Mouse (Mus musculus): ENCODE measurements around the gene Dnajc16. TPM values are rescaled to one million over a fixed set of nuclear protein-coding genes. Genes with fewer than 3 reads are reported as not detected.

Gene Dnajc16
- polyA plus RNA-seq, 1 experiment from 2014 or later: 4.4 TPM

DNA sequence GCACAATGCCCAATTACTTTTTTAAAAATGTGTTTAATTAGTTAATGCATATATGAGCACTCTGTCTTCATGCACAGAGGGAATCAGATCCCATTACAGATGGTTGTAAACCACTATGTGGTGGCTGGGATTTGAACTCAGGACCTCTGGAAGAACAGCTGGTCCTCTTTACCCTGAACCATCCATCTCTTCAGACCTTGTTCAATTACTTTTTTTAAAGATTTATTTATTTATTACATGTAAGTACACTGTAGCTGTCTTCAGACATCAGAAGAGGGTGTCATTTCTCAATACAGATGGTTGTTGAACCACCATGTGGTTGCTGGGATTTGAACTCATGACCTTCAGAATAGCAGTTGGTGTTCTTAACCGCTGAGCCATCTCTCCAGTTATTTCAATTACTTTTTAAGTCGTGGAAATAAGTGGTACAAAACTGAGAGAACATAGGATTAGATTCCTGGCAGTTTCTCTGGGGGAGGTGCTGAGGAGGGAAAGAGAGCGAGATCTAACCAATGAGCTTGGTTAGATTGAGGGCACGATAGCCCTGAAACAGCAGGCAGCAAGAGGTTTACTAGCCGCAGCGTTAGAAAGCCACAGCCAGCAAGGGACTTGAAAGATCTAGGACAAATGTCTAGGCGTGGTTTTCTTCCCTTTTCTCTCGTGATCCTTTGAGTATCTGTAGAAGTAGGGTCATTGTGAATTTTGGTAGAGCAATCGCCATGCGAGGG, 2.0 kb upstream of the Dnajc16 start:
- WGBS: 12% methylated on average over 10 of the region's 10 CpGs

DNA sequence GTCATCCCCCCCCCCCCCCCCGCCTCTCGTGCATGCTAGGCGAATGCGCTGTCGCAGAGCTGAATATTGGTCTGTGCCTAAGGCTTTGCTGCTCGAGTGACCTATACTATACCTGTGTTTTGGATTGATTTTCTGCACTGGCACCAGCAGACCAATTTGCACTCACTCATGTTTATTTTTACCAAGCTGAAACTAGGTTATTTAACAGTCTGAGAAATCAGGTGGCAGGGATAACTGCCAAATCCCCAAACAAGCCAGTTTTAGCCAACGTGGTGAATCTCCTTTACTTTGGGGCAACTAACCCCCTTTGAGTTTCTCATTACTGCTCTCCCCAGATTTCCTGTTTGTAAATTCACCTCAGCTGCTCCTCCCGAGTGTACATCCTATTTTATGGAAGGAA, 1.2 kb upstream of the Dnajc16 start:
- no peaks in the 10 kb centered on the region for H3K27me3 ChIP-seq (ENCODE audit: control insufficient read depth, insufficient read depth, low read length)
- no peak overlapping the region for H3K4me3 ChIP-seq (ENCODE audit: low read length)
- no peak overlapping the region for H3K4me2 ChIP-seq (ENCODE audit: low read depth, low read length)
- no peak overlapping the region for H3K9ac ChIP-seq (ENCODE audit: low read length)
- peaks cover 20% of the 10 kb centered on the region for H3K4me1 ChIP-seq (ENCODE audit: control insufficient read depth, insufficient read depth, low read length)
- no peak overlapping the region for H3K27ac ChIP-seq (ENCODE audit: low read length)
- 80% methylated on average over 8 of the region's 8 CpGs for WGBS
- ATAC-seq (replicated peaks; ENCODE audit: extremely low read depth, insufficient read depth, low FRiP score): no peak
- peaks cover 8% of the 10 kb centered on the region for H3K36me3 ChIP-seq (ENCODE audit: control insufficient read depth, insufficient read depth)
- H3K9me3 ChIP-seq (replicated peaks; ENCODE audit: control insufficient read depth, low read length): no peaks in the 10 kb centered on the region

More for the DNA sequence above, 2.0 kb upstream of the Dnajc16 start:
- Histone ChIP-seq H3K4me1 (ENCODE audit: control insufficient read depth, insufficient read depth, low read length) (peaks cover 20% of the 10 kb centered on the region), H3K27ac (ENCODE audit: low read length) (peak overlapping the region; percentile 96), H3K4me2 (ENCODE audit: low read depth, low read length) (peak overlapping the region; percentile 77), H3K9ac (ENCODE audit: low read length) (peak overlapping the region; percentile 86), H3K36me3 (ENCODE audit: control insufficient read depth, insufficient read depth) (peaks cover 8% of the 10 kb centered on the region), H3K4me3 (ENCODE audit: low read length) (peak overlapping the region; percentile 84), H3K27me3 (ENCODE audit: control insufficient read depth, insufficient read depth, low read length) (no peaks in the 10 kb centered on the region), H3K9me3 (replicated peaks; ENCODE audit: control insufficient read depth, low read length) (no peaks in the 10 kb centered on the region)
- ATAC-seq (replicated peaks; ENCODE audit: extremely low read depth, insufficient read depth, low FRiP score): no peak

DNA sequence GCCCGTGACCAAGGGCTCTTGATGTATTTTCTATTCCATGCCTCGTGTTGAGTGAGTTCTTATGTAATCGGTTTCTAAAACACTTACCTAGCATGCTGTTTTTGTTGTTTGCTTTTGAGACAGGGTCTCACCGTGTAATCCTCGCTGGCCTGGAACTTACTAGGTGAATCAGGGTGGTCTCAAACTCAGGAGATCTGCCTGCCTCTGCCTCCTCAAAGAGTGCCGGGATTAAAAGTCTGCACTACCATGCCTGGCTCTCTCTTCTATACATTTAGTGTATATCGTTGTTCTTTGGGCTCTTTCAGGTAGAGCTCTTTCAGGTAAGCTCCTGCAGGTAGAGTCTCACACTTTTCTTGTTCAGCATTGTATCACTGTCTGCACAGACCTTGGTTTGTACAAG, 755 bp upstream of the Dnajc16 start:
- Histone ChIP-seq H3K27me3 (ENCODE audit: control insufficient read depth, insufficient read depth, low read length) (no peaks in the 10 kb centered on the region), H3K4me1 (ENCODE audit: control insufficient read depth, insufficient read depth, low read length) (peaks cover 20% of the 10 kb centered on the region), H3K9me3 (replicated peaks; ENCODE audit: control insufficient read depth, low read length) (no peaks in the 10 kb centered on the region), H3K36me3 (ENCODE audit: control insufficient read depth, insufficient read depth) (peaks cover 5% of the 10 kb centered on the region), H3K27ac (ENCODE audit: low read length) (no peak overlapping the region), H3K4me2 (ENCODE audit: low read depth, low read length) (no peak overlapping the region; the same call in 1 of the 2 replicates), H3K4me3 (ENCODE audit: low read length) (no peak overlapping the region), H3K9ac (ENCODE audit: low read length) (no peak overlapping the region)
- WGBS: 86% methylated on average over 7 of the region's 7 CpGs
- no peak for ATAC-seq (replicated peaks; ENCODE audit: extremely low read depth, insufficient read depth, low FRiP score)

DNA sequence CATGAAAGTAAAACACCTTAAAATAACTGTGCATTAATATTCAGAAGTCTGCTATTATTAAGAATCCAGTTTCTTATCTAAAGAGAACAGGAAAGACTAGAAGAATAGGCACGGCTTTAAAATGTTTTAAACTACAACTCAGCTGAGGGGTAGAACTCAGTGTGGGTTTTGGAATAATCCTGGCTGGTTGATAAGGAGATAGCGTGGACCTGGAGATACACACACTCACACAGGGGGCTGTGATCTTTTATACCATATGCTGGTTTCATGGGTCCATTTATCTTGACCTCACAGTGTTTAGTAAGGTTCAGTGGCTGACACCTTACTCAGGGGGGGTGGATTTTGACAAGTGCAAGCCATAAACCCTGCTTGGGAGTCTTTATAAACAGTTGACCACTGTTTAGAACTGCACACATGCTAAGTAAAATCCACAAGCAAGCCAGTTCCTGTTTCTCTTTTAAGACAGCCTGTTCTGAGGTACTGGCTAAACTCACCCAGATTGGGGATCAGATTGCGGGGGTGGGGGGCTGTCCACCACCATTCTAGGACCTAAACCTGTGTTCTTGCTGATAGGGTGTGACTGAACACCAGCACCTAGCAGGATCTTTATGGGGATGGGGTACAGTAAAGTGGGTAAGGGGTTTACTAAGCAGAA, 1.0 kb downstream of the Dnajc16 start:
- H3K27me3 ChIP-seq (ENCODE audit: control insufficient read depth, insufficient read depth, low read length): no peaks in the 10 kb centered on the region
- peak overlapping the region; percentile 87 for H3K27ac ChIP-seq (ENCODE audit: low read length)
- peak overlapping the region; percentile 90 for H3K4me2 ChIP-seq (ENCODE audit: low read depth, low read length)
- no peaks in the 10 kb centered on the region for H3K9me3 ChIP-seq (replicated peaks; ENCODE audit: control insufficient read depth, low read length)
- H3K36me3 ChIP-seq (ENCODE audit: control insufficient read depth, insufficient read depth): peaks cover 7% of the 10 kb centered on the region
- H3K9ac ChIP-seq (ENCODE audit: low read length): peak overlapping the region; percentile 97
- H3K4me3 ChIP-seq (ENCODE audit: low read length): peak overlapping the region; percentile 97
- WGBS: 34% methylated on average over 3 of the region's 3 CpGs
- peaks cover 14% of the 10 kb centered on the region for H3K4me1 ChIP-seq (ENCODE audit: control insufficient read depth, insufficient read depth, low read length)
- no peak for ATAC-seq (replicated peaks; ENCODE audit: extremely low read depth, insufficient read depth, low FRiP score)

DNA sequence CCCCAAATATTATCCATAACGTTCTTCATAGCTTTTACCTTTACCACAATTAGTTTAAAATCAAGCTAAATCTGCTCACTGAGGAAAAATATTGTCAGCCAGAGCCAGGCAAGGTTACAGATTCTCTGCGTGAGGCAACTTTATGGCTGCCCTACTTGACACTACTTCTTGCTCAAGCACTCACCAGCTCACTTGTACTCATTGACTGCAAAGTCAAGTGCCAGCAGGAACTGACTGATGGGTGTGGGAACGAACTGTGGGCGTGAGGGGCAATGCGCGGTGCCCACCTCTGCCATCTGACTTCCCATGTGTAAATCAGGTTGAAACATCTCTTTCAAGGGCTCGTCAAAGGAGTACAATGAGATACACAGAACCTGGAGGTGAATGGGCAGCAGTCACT, 3.3 kb downstream of the Dnajc16 start:
- Histone ChIP-seq H3K4me2 (ENCODE audit: low read depth, low read length) (no peak overlapping the region), H3K27ac (ENCODE audit: low read length) (no peak overlapping the region), H3K4me3 (ENCODE audit: low read length) (no peak overlapping the region), H3K9ac (ENCODE audit: low read length) (no peak overlapping the region), H3K36me3 (ENCODE audit: control insufficient read depth, insufficient read depth) (peaks cover 18% of the 10 kb centered on the region), H3K9me3 (replicated peaks; ENCODE audit: control insufficient read depth, low read length) (no peaks in the 10 kb centered on the region), H3K27me3 (ENCODE audit: control insufficient read depth, insufficient read depth, low read length) (no peaks in the 10 kb centered on the region), H3K4me1 (ENCODE audit: control insufficient read depth, insufficient read depth, low read length) (peaks cover 6% of the 10 kb centered on the region)
- WGBS: 90% methylated on average over 7 of the region's 7 CpGs
- ATAC-seq (replicated peaks; ENCODE audit: extremely low read depth, insufficient read depth, low FRiP score): no peak

DNA sequence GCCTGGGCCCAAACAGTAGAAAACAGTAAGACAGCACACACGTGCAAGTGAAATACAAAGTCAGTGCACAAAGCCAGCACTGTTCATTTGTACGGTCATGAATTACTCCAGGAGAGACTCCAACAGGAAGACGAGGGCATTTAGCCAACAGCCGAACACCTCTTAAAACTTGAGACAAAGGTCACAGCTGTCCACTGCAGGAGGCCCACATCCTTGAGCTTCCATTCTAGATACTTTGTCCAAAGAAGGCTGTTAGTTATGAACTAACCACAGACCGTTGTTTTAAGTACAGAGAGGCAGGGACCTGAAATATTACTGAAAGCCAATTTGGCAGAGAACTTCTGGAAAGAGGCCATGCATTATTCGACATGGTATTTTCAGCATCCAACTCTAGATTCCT, 3.7 kb downstream of the Dnajc16 start:
- Histone ChIP-seq H3K36me3 (ENCODE audit: control insufficient read depth, insufficient read depth) (peaks cover 22% of the 10 kb centered on the region), H3K4me3 (ENCODE audit: low read length) (no peak overlapping the region), H3K9me3 (replicated peaks; ENCODE audit: control insufficient read depth, low read length) (no peaks in the 10 kb centered on the region), H3K27me3 (ENCODE audit: control insufficient read depth, insufficient read depth, low read length) (no peaks in the 10 kb centered on the region), H3K9ac (ENCODE audit: low read length) (no peak overlapping the region), H3K4me1 (ENCODE audit: control insufficient read depth, insufficient read depth, low read length) (peaks cover 6% of the 10 kb centered on the region), H3K27ac (ENCODE audit: low read length) (no peak overlapping the region), H3K4me2 (ENCODE audit: low read depth, low read length) (no peak overlapping the region)
- WGBS: 73% methylated on average over 6 of the region's 6 CpGs
- no peak for ATAC-seq (replicated peaks; ENCODE audit: extremely low read depth, insufficient read depth, low FRiP score)

DNA sequence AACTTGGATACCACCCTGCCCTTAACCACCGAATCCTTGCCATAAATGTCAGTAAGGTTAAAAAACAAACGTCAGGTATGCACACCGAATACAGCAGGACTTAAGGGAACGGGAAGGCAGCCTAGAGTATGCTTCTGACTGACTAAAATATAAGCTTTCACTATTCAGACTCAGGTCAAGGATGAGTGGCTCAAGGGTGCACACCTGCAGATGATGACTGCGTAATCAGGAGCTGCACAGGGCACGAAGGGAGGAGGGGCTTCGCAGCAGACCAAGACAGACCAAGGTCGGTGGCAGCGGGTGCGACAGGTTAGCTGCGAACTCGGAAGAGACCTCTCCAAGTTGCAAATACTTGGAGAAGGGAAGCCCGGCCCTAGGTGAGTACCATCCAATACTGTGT, 4.6 kb downstream of the Dnajc16 start:
- H3K27ac ChIP-seq (ENCODE audit: low read length): no peak overlapping the region
- H3K27me3 ChIP-seq (ENCODE audit: control insufficient read depth, insufficient read depth, low read length): no peaks in the 10 kb centered on the region
- peaks cover 6% of the 10 kb centered on the region for H3K4me1 ChIP-seq (ENCODE audit: control insufficient read depth, insufficient read depth, low read length)
- H3K4me2 ChIP-seq (ENCODE audit: low read depth, low read length): no peak overlapping the region
- ATAC-seq (replicated peaks; ENCODE audit: extremely low read depth, insufficient read depth, low FRiP score): no peak
- no peaks in the 10 kb centered on the region for H3K9me3 ChIP-seq (replicated peaks; ENCODE audit: control insufficient read depth, low read length)
- peaks cover 31% of the 10 kb centered on the region for H3K36me3 ChIP-seq (ENCODE audit: control insufficient read depth, insufficient read depth)
- no peak overlapping the region for H3K4me3 ChIP-seq (ENCODE audit: low read length)
- no peak overlapping the region for H3K9ac ChIP-seq (ENCODE audit: low read length)
- 91% methylated on average over 13 of the region's 13 CpGs for WGBS

DNA sequence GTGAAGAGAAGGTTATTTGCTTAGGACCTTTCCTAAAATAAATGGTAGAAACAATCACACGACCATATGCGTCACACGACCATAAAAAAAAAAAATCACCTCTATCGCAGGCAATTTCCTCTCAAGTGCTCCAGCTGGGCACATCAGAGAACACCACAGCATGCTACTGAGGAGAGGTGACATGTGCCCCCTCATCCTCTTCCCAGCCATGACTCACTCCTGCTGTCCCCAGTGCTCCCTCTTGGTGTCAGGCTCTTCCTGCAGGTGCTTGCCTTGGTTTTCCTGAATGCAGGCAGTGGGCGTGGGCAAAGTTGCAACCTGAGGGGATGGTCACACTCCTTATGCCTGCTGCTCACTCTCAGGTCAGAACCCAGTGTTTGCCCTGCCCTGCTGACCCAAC, 5.9 kb downstream of the Dnajc16 start:
- H3K4me2 ChIP-seq (ENCODE audit: low read depth, low read length): no peak overlapping the region
- H3K9ac ChIP-seq (ENCODE audit: low read length): no peak overlapping the region
- H3K4me1 ChIP-seq (ENCODE audit: control insufficient read depth, insufficient read depth, low read length): peaks cover 4% of the 10 kb centered on the region
- H3K27me3 ChIP-seq (ENCODE audit: control insufficient read depth, insufficient read depth, low read length): no peaks in the 10 kb centered on the region
- H3K27ac ChIP-seq (ENCODE audit: low read length): no peak overlapping the region
- 79% methylated on average over 5 of the region's 5 CpGs for WGBS
- H3K9me3 ChIP-seq (replicated peaks; ENCODE audit: control insufficient read depth, low read length): no peaks in the 10 kb centered on the region
- peaks cover 40% of the 10 kb centered on the region for H3K36me3 ChIP-seq (ENCODE audit: control insufficient read depth, insufficient read depth)
- ATAC-seq (replicated peaks; ENCODE audit: extremely low read depth, insufficient read depth, low FRiP score): no peak
- H3K4me3 ChIP-seq (ENCODE audit: low read length): no peak overlapping the region

DNA sequence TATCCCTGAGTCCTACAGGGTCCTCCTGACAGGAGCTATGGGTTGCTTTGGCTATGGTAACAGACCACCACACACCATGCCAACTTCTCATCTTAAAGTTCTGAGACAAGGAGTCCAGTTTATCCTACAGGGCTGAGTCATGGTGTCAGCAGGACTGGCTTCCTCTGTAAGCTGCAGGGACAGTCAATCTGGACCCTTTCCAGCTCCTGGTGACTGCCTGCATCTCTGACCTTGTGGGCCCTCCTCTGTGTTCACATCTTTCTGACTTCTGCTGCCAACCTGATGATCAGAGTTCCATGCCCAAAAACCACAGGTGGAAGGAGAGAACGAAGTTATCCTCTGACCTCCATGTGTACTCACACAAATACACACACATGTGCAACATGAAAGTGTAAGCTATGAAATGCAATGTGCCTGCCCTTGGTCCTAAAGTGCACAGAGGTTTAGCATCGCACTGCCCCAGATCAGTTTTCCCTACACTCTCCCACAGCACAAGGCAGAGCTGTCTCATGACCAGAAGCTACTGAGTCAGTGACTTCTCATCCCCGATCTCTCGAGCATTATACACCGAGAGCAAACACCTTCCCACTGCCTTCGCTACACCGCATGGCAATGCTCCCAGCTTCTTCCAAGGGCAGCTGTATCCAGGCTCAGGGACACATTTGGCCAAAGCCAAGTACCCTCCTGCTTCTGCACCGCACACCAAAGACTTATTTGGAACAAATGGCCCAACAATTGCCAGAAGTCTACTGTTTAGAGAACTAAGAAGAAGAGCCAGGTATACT, 9.3 kb downstream of the Dnajc16 start:
- no peak overlapping the region for H3K9ac ChIP-seq (ENCODE audit: low read length)
- no peak overlapping the region for H3K4me2 ChIP-seq (ENCODE audit: low read depth, low read length)
- peaks cover 38% of the 10 kb centered on the region for H3K36me3 ChIP-seq (ENCODE audit: control insufficient read depth, insufficient read depth)
- no peaks in the 10 kb centered on the region for H3K27me3 ChIP-seq (ENCODE audit: control insufficient read depth, insufficient read depth, low read length)
- H3K9me3 ChIP-seq (replicated peaks; ENCODE audit: control insufficient read depth, low read length): no peaks in the 10 kb centered on the region
- no peaks in the 10 kb centered on the region for H3K4me1 ChIP-seq (ENCODE audit: control insufficient read depth, insufficient read depth, low read length)
- no peak overlapping the region for H3K4me3 ChIP-seq (ENCODE audit: low read length)
- no peak overlapping the region for H3K27ac ChIP-seq (ENCODE audit: low read length)
- 94% methylated on average over 8 of the region's 8 CpGs for WGBS
- no peak for ATAC-seq (replicated peaks; ENCODE audit: extremely low read depth, insufficient read depth, low FRiP score)

All from heart, embryonic 16.5 days (tissue).